Mouse (Mus musculus): ENCODE results near the gene Arsa. TPM values are rescaled to one million over a fixed set of nuclear protein-coding genes. Genes with fewer than 3 reads are reported as not detected.

The Arsa gene
- 29.5 and 36.4 TPM in 2 replicates for polyA plus RNA-seq (2015; fragmentation: Nextera tagmentation; extraction: Ambion mirVana)

GRCm38 (mm10) chr15:89477091-89477491, at the start of gene Arsa:
Arsa (minus strand) TSS chr15:89477425.
- ATAC-seq = no peak
- Histone ChIP-seq H3K9me3 (ENCODE audit: control insufficient read depth, low read length) (no peaks in the 10 kb centered on the region), H3K4me3 (ENCODE audit: low read length) (peak within 1 kb of the TSS; percentile 57), H3K4me2 (ENCODE audit: low read depth, low read length) (peak within 1 kb of the TSS; percentile 90), H3K27ac (ENCODE audit: low read length) (peak within 1 kb of the TSS; percentile 85), H3K36me3 (ENCODE audit: control insufficient read depth, insufficient read depth, low read length) (no peaks in the 10 kb centered on the region), H3K9ac (ENCODE audit: low read depth, low read length) (peak within 1 kb of the TSS; percentile 73), H3K4me1 (ENCODE audit: control insufficient read depth, insufficient read depth, low read length) (peaks cover 5% of the 10 kb centered on the region; the same call in 1 of the 2 replicates), H3K27me3 (replicated peaks; ENCODE audit: control insufficient read depth, insufficient read depth, low read length) (no peaks in the 10 kb centered on the region)
- 37% methylated on average over 9 of the region's 9 CpGs for WGBS

GRCm38 (mm10) chr15:89526776-89527325, 49.6 kb upstream of the Arsa start:
- no peaks in the 10 kb centered on the region for H3K36me3 ChIP-seq (ENCODE audit: control insufficient read depth, insufficient read depth, low read length)
- peaks cover 24% of the 10 kb centered on the region for H3K27me3 ChIP-seq (replicated peaks; ENCODE audit: control insufficient read depth, insufficient read depth, low read length)
- 92% methylated on average over 19 of the region's 19 CpGs for WGBS
- no peak overlapping the region for H3K4me3 ChIP-seq (ENCODE audit: low read length)
- H3K9me3 ChIP-seq (ENCODE audit: control insufficient read depth, low read length) = no peaks in the 10 kb centered on the region
- H3K4me2 ChIP-seq (ENCODE audit: low read depth, low read length) = no peak overlapping the region
- no peak overlapping the region for H3K9ac ChIP-seq (ENCODE audit: low read depth, low read length)
- no peak for ATAC-seq
- no peak overlapping the region for H3K27ac ChIP-seq (ENCODE audit: low read length)
- H3K4me1 ChIP-seq (ENCODE audit: control insufficient read depth, insufficient read depth, low read length) = peaks cover 11% of the 10 kb centered on the region

GRCm38 (mm10) chr15:89525896-89526295, 48.7 kb upstream of the Arsa start:
- Histone ChIP-seq H3K27ac (ENCODE audit: low read length) (no peak overlapping the region), H3K4me1 (ENCODE audit: control insufficient read depth, insufficient read depth, low read length) (peaks cover 9% of the 10 kb centered on the region; the same call in 1 of the 2 replicates), H3K36me3 (ENCODE audit: control insufficient read depth, insufficient read depth, low read length) (no peaks in the 10 kb centered on the region), H3K9me3 (ENCODE audit: control insufficient read depth, low read length) (no peaks in the 10 kb centered on the region), H3K4me3 (ENCODE audit: low read length) (no peak overlapping the region), H3K4me2 (ENCODE audit: low read depth, low read length) (no peak overlapping the region), H3K9ac (ENCODE audit: low read depth, low read length) (no peak overlapping the region), H3K27me3 (replicated peaks; ENCODE audit: control insufficient read depth, insufficient read depth, low read length) (peaks cover 24% of the 10 kb centered on the region)
- 75% methylated on average over 7 of the region's 7 CpGs for WGBS
- no peak for ATAC-seq

GRCm38 (mm10) chr15:89525464-89525863, 48.2 kb upstream of the Arsa start:
- Histone ChIP-seq H3K9ac (ENCODE audit: low read depth, low read length) (no peak overlapping the region), H3K36me3 (ENCODE audit: control insufficient read depth, insufficient read depth, low read length) (no peaks in the 10 kb centered on the region), H3K4me3 (ENCODE audit: low read length) (no peak overlapping the region), H3K27ac (ENCODE audit: low read length) (no peak overlapping the region), H3K27me3 (replicated peaks; ENCODE audit: control insufficient read depth, insufficient read depth, low read length) (peaks cover 24% of the 10 kb centered on the region), H3K4me2 (ENCODE audit: low read depth, low read length) (no peak overlapping the region), H3K4me1 (ENCODE audit: control insufficient read depth, insufficient read depth, low read length) (peaks cover 9% of the 10 kb centered on the region; the same call in 1 of the 2 replicates), H3K9me3 (ENCODE audit: control insufficient read depth, low read length) (no peaks in the 10 kb centered on the region)
- no peak for ATAC-seq
- 94% methylated on average over 8 of the region's 8 CpGs for WGBS

- no peak for ATAC-seq
- Histone ChIP-seq H3K4me3 (ENCODE audit: low read length) (no peak overlapping the region; the same call in 1 of the 2 replicates), H3K27me3 (replicated peaks; ENCODE audit: control insufficient read depth, insufficient read depth, low read length) (peaks cover 24% of the 10 kb centered on the region), H3K27ac (ENCODE audit: low read length) (no peak overlapping the region), H3K9me3 (ENCODE audit: control insufficient read depth, low read length) (no peaks in the 10 kb centered on the region), H3K4me2 (ENCODE audit: low read depth, low read length) (peak overlapping the region; percentile 88), H3K36me3 (ENCODE audit: control insufficient read depth, insufficient read depth, low read length) (no peaks in the 10 kb centered on the region), H3K4me1 (ENCODE audit: control insufficient read depth, insufficient read depth, low read length) (peaks cover 9% of the 10 kb centered on the region; the same call in 1 of the 2 replicates), H3K9ac (ENCODE audit: low read depth, low read length) (no peak overlapping the region)
- 75% methylated on average over 8 of the region's 8 CpGs for WGBS
These were observed 47.6 kb upstream of the Arsa start for GRCm38 (mm10) chr15:89524611-89525415.

- peak; percentile 26; the same call in 1 of the 2 replicates for ATAC-seq
These were observed 46.9 kb upstream of the Arsa start for GRCm38 (mm10) chr15:89524001-89524571.

DNA sequence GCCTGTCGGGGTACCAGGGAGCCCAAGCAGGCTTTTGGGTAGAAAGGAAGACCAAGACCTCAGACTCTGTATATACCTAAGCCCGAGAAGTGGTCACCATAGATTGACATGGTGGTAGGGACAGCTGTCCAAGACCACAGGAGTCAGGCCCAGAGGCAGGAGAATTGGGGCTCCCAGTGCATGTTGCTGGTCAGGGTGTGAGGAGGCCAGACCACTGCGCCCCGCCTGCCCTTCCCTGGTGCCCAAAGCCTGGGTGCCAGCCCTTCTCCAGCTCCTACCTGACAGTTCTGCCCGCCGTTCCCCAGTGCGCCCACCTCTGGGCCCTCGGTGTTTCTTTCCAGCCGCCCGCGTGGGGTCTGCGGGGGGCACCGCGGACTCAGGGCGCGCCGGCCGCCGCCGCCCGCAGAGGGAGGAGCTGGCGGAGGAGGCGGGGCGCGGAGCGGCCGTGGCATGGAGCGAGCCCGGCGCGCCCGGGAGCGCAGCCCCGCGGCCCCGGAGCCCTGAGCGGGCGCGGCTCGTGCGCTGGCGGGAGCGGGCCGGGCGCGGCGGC, 46.1 kb upstream of the Arsa start:
- WGBS = 10% methylated on average over 25 of the region's 47 CpGs
- ATAC-seq = peak; percentile 79
- H3K9ac ChIP-seq (ENCODE audit: low read depth, low read length) = peak overlapping the region; percentile 65

More at GRCm38 (mm10) chr15:89524001-89524571, 46.9 kb upstream of the Arsa start:
- Histone ChIP-seq H3K27me3 (replicated peaks; ENCODE audit: control insufficient read depth, insufficient read depth, low read length) (peaks cover 24% of the 10 kb centered on the region), H3K4me2 (ENCODE audit: low read depth, low read length) (peak overlapping the region; percentile 88), H3K36me3 (ENCODE audit: control insufficient read depth, insufficient read depth, low read length) (no peaks in the 10 kb centered on the region), H3K27ac (ENCODE audit: low read length) (no peak overlapping the region), H3K9me3 (ENCODE audit: control insufficient read depth, low read length) (no peaks in the 10 kb centered on the region), H3K4me3 (ENCODE audit: low read length) (peak overlapping the region; percentile 60), H3K9ac (ENCODE audit: low read depth, low read length) (peak overlapping the region; percentile 65), H3K4me1 (ENCODE audit: control insufficient read depth, insufficient read depth, low read length) (peaks cover 9% of the 10 kb centered on the region; the same call in 1 of the 2 replicates)
- WGBS = 13% methylated on average over 39 of the region's 52 CpGs

DNA sequence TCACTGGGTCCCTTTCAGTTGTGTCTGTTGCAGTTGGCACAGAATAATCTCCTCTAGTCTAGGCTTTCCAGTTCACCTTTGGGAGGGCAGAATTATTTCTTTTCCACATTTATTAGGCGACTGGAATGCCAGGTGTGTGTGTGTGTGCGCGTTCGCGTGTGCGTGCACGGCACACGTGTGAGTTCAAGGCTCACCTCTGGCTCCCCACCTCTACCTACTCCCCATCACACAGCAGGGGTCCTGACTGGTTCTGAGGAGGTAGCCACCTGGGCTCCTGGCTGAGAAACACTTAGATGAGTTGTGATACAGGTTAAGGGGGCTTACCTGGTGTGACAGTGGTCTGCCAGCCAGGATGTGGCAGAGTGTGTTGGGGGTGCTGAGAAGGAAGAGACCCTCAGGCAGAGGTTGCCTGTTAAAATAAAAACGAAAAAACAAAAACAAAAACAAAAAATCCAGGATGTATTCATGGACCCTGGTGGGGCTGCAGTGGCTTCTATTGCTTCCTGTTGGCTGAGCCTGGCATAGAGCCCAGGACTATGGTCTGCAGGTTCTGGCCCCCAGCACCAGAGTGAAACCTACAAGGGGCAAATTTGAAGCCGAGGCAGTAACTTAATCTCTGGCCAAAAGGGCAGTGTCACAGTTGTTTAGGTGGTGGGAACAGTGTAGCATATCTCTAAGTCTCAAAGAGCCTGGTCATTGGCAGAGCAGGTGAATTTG, 45.5 kb upstream of the Arsa start:
- Histone ChIP-seq H3K4me1 (ENCODE audit: control insufficient read depth, insufficient read depth, low read length) (peaks cover 9% of the 10 kb centered on the region; the same call in 1 of the 2 replicates), H3K4me3 (ENCODE audit: low read length) (no peak overlapping the region), H3K9me3 (ENCODE audit: control insufficient read depth, low read length) (no peaks in the 10 kb centered on the region), H3K9ac (ENCODE audit: low read depth, low read length) (no peak overlapping the region), H3K27ac (ENCODE audit: low read length) (no peak overlapping the region), H3K36me3 (ENCODE audit: control insufficient read depth, insufficient read depth, low read length) (no peaks in the 10 kb centered on the region), H3K4me2 (ENCODE audit: low read depth, low read length) (no peak overlapping the region), H3K27me3 (replicated peaks; ENCODE audit: control insufficient read depth, insufficient read depth, low read length) (peaks cover 24% of the 10 kb centered on the region)
- ATAC-seq = no peak
- WGBS = 87% methylated on average over 10 of the region's 10 CpGs

More for the DNA sequence above, 46.1 kb upstream of the Arsa start:
- Histone ChIP-seq H3K4me2 (ENCODE audit: low read depth, low read length) (peak overlapping the region; percentile 88), H3K9me3 (ENCODE audit: control insufficient read depth, low read length) (no peaks in the 10 kb centered on the region), H3K4me1 (ENCODE audit: control insufficient read depth, insufficient read depth, low read length) (peaks cover 9% of the 10 kb centered on the region; the same call in 1 of the 2 replicates), H3K27me3 (replicated peaks; ENCODE audit: control insufficient read depth, insufficient read depth, low read length) (peaks cover 24% of the 10 kb centered on the region), H3K36me3 (ENCODE audit: control insufficient read depth, insufficient read depth, low read length) (no peaks in the 10 kb centered on the region), H3K27ac (ENCODE audit: low read length) (no peak overlapping the region), H3K4me3 (ENCODE audit: low read length) (peak overlapping the region; percentile 60)
